Mouse (Mus musculus) G1E (cell line): ENCODE measurements around the gene Gm29133. TPM values are rescaled to one million over a fixed set of nuclear protein-coding genes. Genes with fewer than 3 reads are reported as not detected.

Experiments
- ATAC-seq: 2 replicates; pipeline ENCODE4 v1.8.0; 2016; ENCODE audit warnings: mild to moderate bottlenecking; ENCODE audit not compliant: insufficient number of reproducible peaks, poor library complexity, low FRiP score, severe bottlenecking; ENCODE audit errors: extremely low read depth
- DNase-seq: peaks from one replicate; pipeline ENCODE4 v3.0.0; 2012; ENCODE audit warnings: low spot score
- H3K27me3 ChIP-seq: 2 replicates; pipeline ENCODE4 v1.6.1; 2012; ENCODE audit warnings: mild to moderate bottlenecking, low read length, inconsistent platforms; ENCODE audit not compliant: insufficient read depth
- H3K36me3 ChIP-seq: replicated peaks from 2 replicates; pipeline ENCODE3; 2012; ENCODE audit warnings: mild to moderate bottlenecking, inconsistent platforms
- H3K4me1 ChIP-seq: 2 replicates; pipeline ENCODE4 v1.6.1; 2012; ENCODE audit warnings: low read depth, low read length, inconsistent platforms, mixed read lengths; ENCODE audit not compliant: insufficient read depth
- H3K4me3 ChIP-seq: 2 replicates; pipeline ENCODE4 v1.5.1; 2012; ENCODE audit warnings: low read depth, mild to moderate bottlenecking, inconsistent platforms, low read length, moderate library complexity, mixed read lengths
- H3K9me3 ChIP-seq: replicated peaks from 2 replicates; pipeline ENCODE4 v1.6.1; 2012; ENCODE audit warnings: inconsistent platforms
- CTCF ChIP-seq: IDR thresholded peaks from 2 replicates; pipeline ENCODE4 v1.5.1; 2012; ENCODE audit warnings: low read depth, low read length, inconsistent platforms, mixed read lengths
- GATA1 ChIP-seq: IDR thresholded peaks from 2 replicates; pipeline ENCODE4 v1.6.1; 2012; ENCODE audit warnings: borderline replicate concordance, low read length, inconsistent platforms, mixed read lengths
- GATA2 ChIP-seq: IDR thresholded peaks from 2 replicates; pipeline ENCODE4 v1.6.1; 2012; ENCODE audit warnings: low read depth, low read length, inconsistent platforms, borderline replicate concordance
- POLR2AphosphoS5 ChIP-seq: IDR thresholded peaks from 2 replicates; pipeline ENCODE4 v1.6.1; 2012; ENCODE audit warnings: low read depth, low read length, inconsistent platforms; ENCODE audit not compliant: insufficient replicate concordance
- TAL1 ChIP-seq: conservative IDR thresholded peaks from 2 replicates; pipeline ENCODE4 v1.6.1; 2012; ENCODE audit warnings: low read depth, low read length, inconsistent platforms, mixed read lengths
- polyA plus RNA-seq: library from polyadenylated mRNA; stranded (reverse); fragments of >175 nt; gene quantifications from 2 replicates; pipeline ENCODE4 v1.2.3, GENCODE M21; 2012
- total RNA-seq, 2 experiments: library from RNA; stranded (forward) in 1 of 2; stranded (reverse) in 1 of 2; fragments of 200-1000 nt in 1 of 2; fragments of >200 nt in 1 of 2; fragmentation: Nextera tagmentation in 1 of 2; gene quantifications; 2 replicates each; pipeline ENCODE4 v1.2.3; 2014 to 2017

Gene Gm29133
- total and polyA plus RNA-seq, 3 experiments: not detected

- Histone ChIP-seq H3K9me3 (no peaks in the 10 kb centered on the region), H3K4me3 (no peak overlapping the region), H3K36me3 (no peaks in the 10 kb centered on the region), H3K4me1 (no peaks in the 10 kb centered on the region), H3K27me3 (no peaks in the 10 kb centered on the region)
- TF ChIP-seq GATA2 (no peak), GATA1 (no peak), POLR2AphosphoS5 (no peak), TAL1 (no peak), CTCF (no peak)
- DNase-seq (no peak), ATAC-seq (no peak)
Observed at GRCm38 (mm10) chr3:75834827-75835226, 86.8 kb downstream of the Gm29133 start.

- ATAC-seq (no peak), DNase-seq (no peak)
Observed at GRCm38 (mm10) chr3:75835286-75835967, 87.4 kb downstream of the Gm29133 start.

More at GRCm38 (mm10) chr3:75835286-75835967, 87.4 kb downstream of the Gm29133 start:
- Histone ChIP-seq H3K27me3 (no peaks in the 10 kb centered on the region), H3K4me3 (no peak overlapping the region), H3K9me3 (no peaks in the 10 kb centered on the region), H3K4me1 (no peaks in the 10 kb centered on the region), H3K36me3 (no peaks in the 10 kb centered on the region)
- TF ChIP-seq GATA1 (no peak), POLR2AphosphoS5 (no peak), TAL1 (no peak), GATA2 (no peak), CTCF (no peak)

Other genes starting within 250 kb of the Gm29133 start
- 29.2 and 30.7 TPM in 2 replicates for gene Pdcd10, start 191.3 kb upstream of the Gm29133 start, total RNA-seq (2014; fragmentation: Nextera tagmentation)
- 100 and 114 TPM in 2 replicates for gene Pdcd10, start 191.3 kb upstream of the Gm29133 start, total RNA-seq (2017)
- gene Pdcd10, start 191.3 kb upstream of the Gm29133 start, polyA plus RNA-seq: 1.6 and 3.6 TPM in 2 replicates
- gene Serpini1, start 190.7 kb upstream of the Gm29133 start, total RNA-seq (2014; fragmentation: Nextera tagmentation): not detected in 2 replicates
- gene Serpini1, start 190.7 kb upstream of the Gm29133 start, total RNA-seq (2017): 0.12 and 0.55 TPM in 2 replicates
- gene Serpini1, start 190.7 kb upstream of the Gm29133 start, polyA plus RNA-seq: not detected in 2 replicates
- gene Golim4, start 208.8 kb downstream of the Gm29133 start, total RNA-seq (2014; fragmentation: Nextera tagmentation): 12.6 and 13.8 TPM in 2 replicates
- 4.3 and 4.4 TPM in 2 replicates for gene Golim4, start 208.8 kb downstream of the Gm29133 start, total RNA-seq (2017)
- 5.1 and 9.0 TPM in 2 replicates for gene Golim4, start 208.8 kb downstream of the Gm29133 start, polyA plus RNA-seq